In the genomic region with DNA sequence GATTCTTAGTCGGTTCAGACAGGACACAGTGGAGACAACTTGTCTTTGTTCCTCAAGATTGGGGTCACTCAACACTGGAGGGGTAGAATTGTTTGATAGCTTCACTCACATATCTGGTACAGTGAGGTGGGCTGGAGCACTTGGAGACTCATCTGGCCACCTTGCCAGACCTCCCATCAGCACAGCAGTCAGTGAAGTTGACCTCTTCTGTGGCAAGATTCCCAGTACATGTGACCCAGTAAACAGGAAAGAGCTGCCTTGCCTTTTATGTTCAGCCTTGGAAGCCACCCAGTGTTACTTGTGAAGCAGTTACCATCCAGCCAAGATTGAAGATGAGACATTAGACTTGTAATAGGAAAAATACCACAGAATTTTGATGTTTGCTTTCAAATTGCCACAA, we compare ENCODE assay signal across 8 mouse cellular contexts. TPM values are rescaled to one million over a fixed set of nuclear protein-coding genes. Genes with fewer than 3 reads are reported as not detected.
DNase-seq lines count a peak whose midpoint lies in the region; ATAC-seq and TF ChIP-seq lines count a peak whose summit lies in the region.

No protein-coding gene starts in this region.

- H3K9me3 ChIP-seq in lung, embryonic 14.5 days (ENCODE audit: low read depth, low read length): no peaks in the 10 kb centered on the region
- no peaks in the 10 kb centered on the region for H3K9me3 ChIP-seq in forebrain, embryonic 12.5 days

- no peak overlapping the region for H3K4me3 ChIP-seq in lung, embryonic 14.5 days (ENCODE audit: low read depth, low read length)
- H3K4me3 ChIP-seq in forebrain, embryonic 12.5 days (replicated peaks): no peak overlapping the region

- no peak overlapping the region for H3K9ac ChIP-seq in lung, embryonic 14.5 days
- H3K9ac ChIP-seq in forebrain, embryonic 12.5 days: no peak overlapping the region

- TF ChIP-seq CTCF in lung, embryonic 14.5 days (IDR thresholded peaks at IDR 0.05; ENCODE audit: low read depth): no peak

- no peaks in the 10 kb centered on the region for H3K4me1 ChIP-seq in lung, embryonic 14.5 days (ENCODE audit: insufficient read depth)
- no peaks in the 10 kb centered on the region for H3K4me1 ChIP-seq in forebrain, embryonic 12.5 days

- DNase-seq in right cerebral cortex, adult 18-20 months: peak; percentile 63
- DNase-seq in right cerebral cortex, postnatal 14 days: no peak
- peak; percentile 22 for DNase-seq in fibroblast of lung, adult 2 months (ENCODE audit: low read depth)
- peak; percentile 87 for DNase-seq in kidney, postnatal 14 days
- peak; percentile 51 for DNase-seq in lung, embryonic 14.5 days
- DNase-seq in thymus, adult 18-20 months: no peak
- no peak for DNase-seq in retina, postnatal 1 day

- H3K27me3 ChIP-seq in lung, embryonic 14.5 days (ENCODE audit: insufficient read depth, low read length): no peaks in the 10 kb centered on the region
- H3K27me3 ChIP-seq in forebrain, embryonic 12.5 days: no peaks in the 10 kb centered on the region

- no peak for ATAC-seq in lung, embryonic 14.5 days (ENCODE audit: insufficient read depth)
- no peak for ATAC-seq in forebrain, embryonic 12.5 days (ENCODE audit: low FRiP score)

- H3K27ac ChIP-seq in lung, embryonic 14.5 days (ENCODE audit: low read depth): no peak overlapping the region
- no peak overlapping the region for H3K27ac ChIP-seq in forebrain, embryonic 12.5 days

- H3K4me2 ChIP-seq in lung, embryonic 14.5 days: no peak overlapping the region
- H3K4me2 ChIP-seq in forebrain, embryonic 12.5 days: no peak overlapping the region

- H3K36me3 ChIP-seq in lung, embryonic 14.5 days (ENCODE audit: insufficient read depth): peaks cover 48% of the 10 kb centered on the region
- peaks cover 29% of the 10 kb centered on the region for H3K36me3 ChIP-seq in forebrain, embryonic 12.5 days (replicated peaks)

- 78% methylated on average over 1 of the region's 1 CpGs for WGBS in lung, embryonic 14.5 days
- 55% methylated on average over 1 of the region's 1 CpGs for WGBS in forebrain, embryonic 12.5 days

RNA-seq across cellular contexts. Expression of a gene that starts 8.3 kb away (rescaled TPM):
- polyA plus RNA-seq in lung, embryonic 14.5 days (2014; fragmentation: Nextera tagmentation; extraction: Ambion mirVana): 32.8 and 33.0 TPM in 2 replicates
- 47.9 and 48.0 TPM in 2 replicates for polyA plus RNA-seq in forebrain, embryonic 12.5 days (2016; fragmentation: Nextera tagmentation; extraction: Ambion mirVana)

RNA-seq across cellular contexts. Expression of a gene that starts 27.5 kb away (rescaled TPM):
- 43.0 and 47.0 TPM in 2 replicates for polyA plus RNA-seq in lung, embryonic 14.5 days (2014; fragmentation: Nextera tagmentation; extraction: Ambion mirVana)
- polyA plus RNA-seq in forebrain, embryonic 12.5 days (2016; fragmentation: Nextera tagmentation; extraction: Ambion mirVana): 43.3 and 46.5 TPM in 2 replicates

RNA-seq across cellular contexts. Expression of a gene that starts 45.5 kb away (rescaled TPM):
- 0.21 TPM in 1 of 2 replicates, not detected in the other for polyA plus RNA-seq in lung, embryonic 14.5 days (2014; fragmentation: Nextera tagmentation; extraction: Ambion mirVana)
- polyA plus RNA-seq in forebrain, embryonic 12.5 days (2016; fragmentation: Nextera tagmentation; extraction: Ambion mirVana): 0.22 TPM in 1 of 2 replicates, not detected in the other

Comparison
In these comparisons a context has a peak if more than half of its experiments do, and no peak if none do; other contexts are left out.
1. DNase-seq: peak in right cerebral cortex, adult 18-20 months (single experiment), fibroblast of lung, adult 2 months (single experiment), kidney, postnatal 14 days (single experiment) and lung, embryonic 14.5 days (single experiment); none in right cerebral cortex, postnatal 14 days (single experiment), thymus, adult 18-20 months (0 of 2) and retina, postnatal 1 day (single experiment).